Mouse (Mus musculus): ENCODE measurements around the gene Pfpl.

Pfpl gene

DNA sequence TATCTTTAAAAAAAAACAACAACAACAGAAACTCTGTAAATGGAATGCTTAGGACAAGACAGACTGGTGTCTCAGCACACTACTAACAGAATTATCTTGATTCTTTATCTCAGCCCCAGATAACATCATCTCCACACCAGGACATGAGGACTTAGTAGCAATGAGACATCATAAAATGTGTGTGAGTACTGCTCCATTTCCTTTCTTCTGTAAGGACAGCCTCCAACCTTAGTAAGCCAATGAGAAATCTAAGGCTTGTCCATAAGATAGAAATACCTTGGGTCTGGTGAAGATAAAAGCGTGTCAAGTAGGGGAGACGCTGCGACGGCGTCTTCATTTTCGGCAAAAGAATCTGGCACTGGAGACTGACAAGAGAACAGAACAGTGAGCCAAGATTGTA, at the start of gene Pfpl:
Gene Pfpl (plus strand): TSS at position 301 of the 400 bp plus-strand sequence.
- no peak for DNase-seq (ENCODE audit: low spot score)

DNA sequence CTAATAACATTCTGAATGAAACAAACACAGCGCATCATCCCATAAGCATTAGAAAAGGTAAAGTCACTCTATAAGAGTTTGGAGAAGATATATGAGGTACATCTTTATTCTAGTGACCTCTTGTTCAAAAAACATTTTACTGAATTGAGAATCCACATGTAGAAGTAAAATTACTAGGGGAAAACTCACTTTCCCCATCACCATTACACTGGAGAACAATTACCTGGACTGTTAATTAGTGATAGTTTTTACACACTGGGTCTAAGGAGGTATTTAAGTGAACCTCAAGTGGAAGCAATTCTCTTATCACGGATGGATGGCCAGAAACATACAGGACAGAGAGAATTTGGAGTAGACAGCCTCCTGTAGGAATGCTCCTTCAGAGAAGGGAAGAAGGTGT, 40.7 kb upstream of the Pfpl start, which contains the start of gene Olfr1440:
Gene Olfr1440 (plus strand): TSS at position 301 of the 400 bp plus-strand sequence.
- DNase-seq (ENCODE audit: low spot score): no peak

- DNase-seq (ENCODE audit: low spot score): no peak
These were observed 14.0 kb upstream of the Pfpl start for GRCm38 (mm10) chr19:12413737-12414136.

DNA sequence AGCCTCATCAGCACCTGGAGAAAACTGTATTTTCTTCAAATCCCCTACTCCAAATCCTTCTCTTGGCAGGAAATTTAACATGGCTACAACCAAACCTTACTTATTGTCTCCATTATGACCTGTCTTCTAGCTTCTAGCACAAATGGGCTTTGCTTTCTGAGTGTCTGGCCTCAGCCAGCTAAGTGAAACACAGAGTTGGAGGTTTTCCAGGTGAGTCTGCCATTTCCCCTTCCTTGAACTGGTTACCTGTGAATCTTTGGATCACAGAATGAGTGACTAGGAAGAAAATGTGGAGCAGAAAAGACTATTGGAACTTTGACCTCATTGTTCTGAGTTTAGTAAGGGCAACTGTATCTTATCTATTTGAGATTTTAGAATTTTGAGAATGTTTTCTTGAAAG, 10.3 kb upstream of the Pfpl start, which contains the start of gene Olfr1441:
Gene Olfr1441 (plus strand): TSS at position 73 of the 400 bp plus-strand sequence.
- no peak for DNase-seq (ENCODE audit: low spot score)

- DNase-seq (ENCODE audit: low spot score): no peak
These were observed 9.4 kb upstream of the Pfpl start for GRCm38 (mm10) chr19:12418312-12418711.

- no peak for DNase-seq (ENCODE audit: low spot score)
These were observed 7.2 kb upstream of the Pfpl start for GRCm38 (mm10) chr19:12420555-12420954.

- DNase-seq (ENCODE audit: low spot score): no peak
These were observed 6.0 kb upstream of the Pfpl start for GRCm38 (mm10) chr19:12421680-12422079.

- no peak for DNase-seq (ENCODE audit: low spot score)
These were observed 604 bp upstream of the Pfpl start for GRCm38 (mm10) chr19:12427101-12427500.

DNA sequence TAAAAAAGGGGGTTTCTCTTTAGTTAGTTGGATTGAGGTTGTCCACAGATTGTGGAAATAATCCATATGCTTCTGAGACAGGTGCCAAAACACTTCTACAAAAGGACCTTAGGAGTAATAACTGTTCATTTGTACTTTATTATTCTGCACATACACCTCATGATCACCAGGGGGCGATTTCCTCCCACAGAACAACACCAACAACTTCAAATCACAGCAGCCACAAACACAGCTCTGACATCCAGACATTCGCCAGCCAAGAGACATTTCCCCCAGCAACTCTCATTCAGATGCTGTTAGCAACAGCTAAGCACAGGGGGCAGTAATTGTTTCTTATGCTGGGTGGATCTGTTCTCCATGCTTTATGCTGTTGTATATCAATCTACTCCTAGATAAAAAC, 5.3 kb downstream of the Pfpl start:
- DNase-seq (ENCODE audit: low spot score): peak; percentile 49

DNA sequence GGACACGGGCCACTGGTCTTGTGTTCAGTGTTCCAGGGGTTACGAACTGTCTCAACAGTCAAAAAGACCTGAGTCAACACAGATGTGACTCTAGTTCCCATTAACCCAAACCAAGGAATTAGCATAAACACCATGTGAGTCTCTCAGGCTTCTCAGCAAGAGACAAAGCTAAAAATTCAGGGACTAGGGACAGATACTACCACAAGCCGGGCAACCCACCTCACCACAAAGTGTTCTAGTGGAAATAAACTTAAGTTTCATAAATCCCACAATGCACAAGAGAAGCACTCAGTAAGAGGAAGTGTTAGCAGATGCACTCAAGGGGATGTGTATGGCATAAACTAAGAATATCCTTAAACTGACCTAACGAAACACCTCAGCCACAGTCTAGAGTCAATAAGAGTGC, 7.3 kb downstream of the Pfpl start:
- no peak for DNase-seq (ENCODE audit: low spot score)

DNA sequence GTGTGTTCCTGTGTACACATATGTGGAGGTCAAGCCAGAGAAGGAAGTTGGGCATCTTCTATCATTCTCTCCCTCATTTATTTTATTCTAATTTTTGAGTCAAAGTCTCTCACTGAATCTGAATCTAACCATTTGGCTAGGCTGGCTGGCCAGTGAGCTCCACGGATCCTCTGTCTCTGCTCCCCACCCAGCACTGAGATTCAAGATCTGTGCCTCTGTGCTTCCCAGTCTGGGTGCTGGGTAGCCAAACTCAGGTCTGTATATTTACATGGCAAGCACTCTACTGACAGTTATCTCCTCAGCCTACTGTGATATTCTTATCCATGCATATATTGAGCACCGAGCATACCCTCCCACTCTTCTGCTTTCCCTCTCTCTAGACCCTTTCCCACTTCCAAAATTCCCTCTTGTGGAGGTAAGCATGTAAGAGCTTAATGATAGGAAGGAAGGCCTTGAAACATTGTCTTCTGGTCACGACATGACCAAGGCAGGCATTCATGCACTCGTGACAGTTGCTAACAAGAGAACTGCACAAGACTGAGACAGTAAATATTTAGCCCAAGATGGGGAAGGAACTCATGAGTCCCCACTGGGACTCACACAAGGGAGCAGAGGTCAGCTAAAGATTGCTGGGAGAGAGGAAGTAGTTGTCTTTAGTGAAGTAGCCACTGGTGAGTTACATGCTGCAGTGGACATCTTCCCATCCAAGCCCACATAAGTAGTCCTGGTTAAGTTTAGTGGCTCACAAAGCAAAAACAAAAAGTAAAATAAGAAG, 8.2 kb downstream of the Pfpl start:
- no peak for DNase-seq (ENCODE audit: low spot score)

- DNase-seq (ENCODE audit: low spot score): no peak
These were observed 11.9 kb downstream of the Pfpl start for GRCm38 (mm10) chr19:12439581-12439980.

- no peak for DNase-seq (ENCODE audit: low spot score)
These were observed 12.5 kb downstream of the Pfpl start for GRCm38 (mm10) chr19:12440103-12440725.

GRCm38 (mm10) chr19:12442560-12442959, 14.9 kb downstream of the Pfpl start:
- DNase-seq (ENCODE audit: low spot score): no peak

DNA sequence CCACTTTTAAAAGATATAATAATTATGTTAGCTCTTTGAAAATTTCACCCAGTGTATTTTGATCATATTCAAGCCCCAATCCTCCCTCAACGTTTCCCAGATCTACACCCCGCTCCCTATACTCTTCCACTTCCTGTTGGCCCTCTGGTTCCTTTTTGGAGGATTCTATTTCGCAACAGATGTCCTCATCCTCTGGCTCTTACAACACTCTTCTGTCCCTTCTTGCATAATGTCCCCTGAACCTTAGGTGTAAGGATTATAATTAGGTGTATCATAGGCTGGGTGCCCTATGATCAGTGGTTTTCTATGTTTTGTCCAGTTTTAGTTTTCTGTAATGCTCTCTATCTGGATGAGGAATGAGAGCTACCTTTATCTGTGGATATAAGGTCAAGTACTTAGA, 17.3 kb downstream of the Pfpl start:
- DNase-seq (ENCODE audit: low spot score): no peak

GRCm38 (mm10) chr19:12457401-12458066, 29.8 kb downstream of the Pfpl start:
- DNase-seq (ENCODE audit: low spot score): no peak

GRCm38 (mm10) chr19:12459516-12459915, 31.8 kb downstream of the Pfpl start:
- no peak for DNase-seq (ENCODE audit: low spot score)

DNA sequence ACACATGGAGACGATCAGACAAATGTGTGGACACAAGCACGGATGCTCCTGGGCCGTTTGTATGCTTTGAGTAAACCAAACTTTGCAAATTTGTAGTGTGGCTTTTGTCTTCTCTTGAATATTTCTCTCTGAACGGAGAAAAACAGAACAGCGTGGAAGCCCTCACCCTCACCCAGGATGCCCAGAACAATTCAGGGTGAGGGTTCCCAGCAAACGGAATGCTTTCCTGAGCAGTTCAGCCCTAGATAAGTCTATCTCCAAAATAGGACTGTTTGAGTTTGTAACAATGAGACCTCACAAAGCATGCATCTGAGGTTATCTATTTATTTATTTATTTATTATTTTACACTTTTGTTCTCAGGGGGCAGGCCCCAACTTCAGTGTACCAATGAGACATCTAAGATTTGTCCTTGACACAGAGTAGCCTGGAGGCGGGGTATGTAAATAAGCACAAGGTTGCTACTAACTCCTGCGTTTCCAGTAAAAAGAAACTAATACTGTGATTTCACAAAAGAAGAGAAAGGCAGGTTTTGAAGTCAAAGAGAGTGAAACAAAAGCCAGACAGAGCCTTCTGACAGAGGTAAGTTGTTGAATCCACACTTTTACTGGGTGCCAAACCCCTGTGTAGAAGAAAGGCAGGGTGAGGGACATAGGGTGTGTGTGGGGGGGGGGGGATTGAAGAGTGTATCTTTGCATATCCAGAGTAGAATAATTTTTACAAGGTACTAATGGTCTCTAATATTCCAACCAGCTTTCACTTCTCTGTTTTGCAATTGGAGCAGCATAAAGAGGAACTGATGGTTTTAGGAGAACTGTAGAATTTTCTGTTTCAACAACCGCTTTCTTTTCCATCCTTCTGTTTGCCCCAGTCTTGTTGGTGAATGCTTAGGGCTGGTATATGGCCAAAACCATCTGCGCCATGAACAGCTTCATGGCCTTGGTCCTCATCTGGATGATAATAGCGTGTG, 32.9 kb downstream of the Pfpl start, which contains the start of gene Mpeg1:
Gene Mpeg1 (plus strand): TSS at position 498 of the 968 bp plus-strand sequence.
- no peak for DNase-seq (ENCODE audit: low spot score)

DNA sequence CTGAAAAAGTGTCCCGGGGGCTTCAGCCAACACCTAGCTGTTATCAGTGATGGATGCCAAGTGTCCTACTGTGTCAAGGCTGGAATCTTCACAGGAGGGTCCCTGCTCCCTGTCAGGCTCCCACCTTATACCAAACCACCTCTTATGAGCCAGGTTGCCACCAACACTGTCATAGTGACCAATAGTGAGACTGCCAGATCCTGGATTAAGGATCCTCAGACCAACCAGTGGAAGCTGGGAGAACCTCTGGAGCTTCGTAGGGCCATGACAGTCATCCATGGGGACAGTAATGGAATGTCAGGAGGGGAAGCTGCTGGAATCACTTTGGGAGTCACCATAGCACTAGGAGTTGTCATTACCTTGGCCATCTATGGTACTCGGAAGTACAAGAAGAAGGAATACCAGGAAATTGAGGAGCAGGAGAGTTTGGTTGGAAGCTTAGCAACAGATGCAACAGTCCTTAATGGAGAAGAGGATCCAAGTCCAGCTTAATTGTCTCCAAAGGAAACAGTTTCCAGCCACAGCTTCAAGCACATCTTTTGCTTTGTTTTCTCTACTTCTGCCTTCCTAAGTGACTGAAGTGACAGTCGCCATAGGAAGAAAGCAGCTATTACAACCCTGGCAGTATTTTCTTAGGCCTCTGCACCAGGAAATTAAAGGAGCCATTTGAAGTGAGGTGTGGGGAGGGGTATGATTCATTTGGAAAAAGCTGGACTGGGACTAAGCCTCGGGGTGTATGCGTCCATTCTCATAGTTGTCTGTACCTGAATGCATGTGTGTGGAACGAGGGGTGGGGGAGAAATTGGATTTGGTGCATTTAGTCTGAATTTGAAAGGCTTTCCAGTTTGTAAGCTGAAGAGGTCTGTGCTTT, 35.4 kb downstream of the Pfpl start:
- DNase-seq (ENCODE audit: low spot score): no peak

- no peak for DNase-seq (ENCODE audit: low spot score)
These were observed 36.0 kb downstream of the Pfpl start for GRCm38 (mm10) chr19:12463722-12464035.

DNA sequence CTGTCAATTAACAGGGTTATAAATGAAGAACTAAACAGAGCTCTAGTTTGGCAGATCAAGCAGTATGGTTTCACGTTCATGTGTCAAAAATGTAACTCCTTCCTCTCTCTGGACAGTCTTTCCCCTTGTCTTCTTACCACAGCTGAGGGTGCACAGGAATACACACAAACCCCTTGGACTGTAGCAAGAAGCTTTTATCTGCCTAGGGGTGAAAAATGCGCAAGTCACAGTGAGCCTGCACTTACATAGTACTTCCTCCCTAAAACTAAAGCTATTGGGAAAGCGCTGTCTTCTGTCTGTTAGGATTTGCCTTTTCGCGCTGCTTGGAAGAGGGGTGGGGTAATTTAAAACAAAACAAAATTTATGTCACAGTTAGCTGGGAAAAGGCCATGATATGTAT, 36.4 kb downstream of the Pfpl start:
- DNase-seq (ENCODE audit: low spot score): no peak
